Mouse (Mus musculus): ENCODE data around the gene Lrrk2.

The Lrrk2 gene

DNA sequence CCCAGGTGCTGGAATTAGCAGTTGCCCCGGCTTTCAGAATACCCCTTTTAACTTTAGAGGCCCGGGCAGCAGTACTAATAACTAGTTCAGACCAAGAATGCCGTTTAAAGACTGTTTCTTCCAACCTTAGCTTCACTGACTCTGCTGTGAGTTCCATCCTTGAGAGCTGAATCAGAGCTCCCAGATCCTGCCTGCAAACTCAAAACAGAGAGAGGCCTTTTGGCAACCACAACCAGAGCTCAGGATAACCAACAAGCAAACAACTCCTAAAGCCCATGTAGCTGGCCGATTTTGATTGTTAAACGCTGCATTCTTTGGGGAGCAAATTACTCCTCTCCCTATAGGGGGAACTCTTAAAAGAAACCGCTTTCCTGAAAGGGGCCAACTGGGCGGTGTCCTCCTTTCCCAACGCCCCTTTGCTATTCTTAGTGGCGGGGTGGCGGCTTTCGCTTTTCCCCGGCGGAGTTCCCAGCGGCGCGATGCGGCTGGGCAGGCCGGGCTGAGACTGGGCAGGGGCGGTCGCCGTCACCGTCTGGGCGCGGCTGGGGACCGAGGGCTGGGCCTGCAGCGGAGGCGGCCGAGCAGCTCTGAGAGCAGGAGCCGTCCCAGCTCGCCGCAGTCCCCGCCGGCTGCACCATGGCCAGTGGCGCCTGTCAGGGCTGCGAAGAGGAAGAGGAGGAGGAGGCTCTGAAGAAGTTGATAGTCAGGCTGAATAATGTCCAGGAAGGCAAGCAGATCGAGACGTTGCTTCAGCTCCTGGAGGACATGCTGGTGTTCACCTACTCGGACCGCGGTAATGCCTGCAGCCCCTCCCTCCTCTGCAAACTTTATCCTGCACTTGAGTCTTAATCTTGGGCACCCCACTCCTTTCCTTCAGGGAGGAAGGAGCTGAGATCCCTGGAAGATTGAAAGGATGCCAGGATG, at the start of gene Lrrk2:
TSS of gene Lrrk2 (plus strand) at position 531 of the 924 bp plus-strand sequence.
- DNase-seq (ENCODE audit: low spot score): peak; percentile 74

DNA sequence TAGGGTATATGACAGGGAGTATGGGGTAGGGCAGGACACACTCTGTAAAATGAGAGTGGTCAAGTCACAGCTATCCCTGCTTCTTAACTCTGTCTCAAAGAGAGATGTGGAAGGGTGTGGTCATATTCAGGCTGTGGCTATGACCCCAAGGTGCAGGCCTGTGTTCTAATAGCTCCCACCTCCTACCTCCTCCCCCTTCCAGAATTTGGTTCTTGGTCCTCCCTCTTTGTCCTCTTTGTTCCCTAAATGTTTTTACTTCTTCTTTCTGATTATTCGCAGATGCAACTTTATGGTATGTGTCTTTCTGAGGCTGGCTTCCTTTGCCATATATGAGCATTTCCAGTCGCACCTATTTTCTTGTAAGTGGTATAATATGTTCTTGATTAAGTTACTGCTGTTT, 48.5 kb upstream of the Lrrk2 start:
- DNase-seq (ENCODE audit: low spot score): no peak

DNA sequence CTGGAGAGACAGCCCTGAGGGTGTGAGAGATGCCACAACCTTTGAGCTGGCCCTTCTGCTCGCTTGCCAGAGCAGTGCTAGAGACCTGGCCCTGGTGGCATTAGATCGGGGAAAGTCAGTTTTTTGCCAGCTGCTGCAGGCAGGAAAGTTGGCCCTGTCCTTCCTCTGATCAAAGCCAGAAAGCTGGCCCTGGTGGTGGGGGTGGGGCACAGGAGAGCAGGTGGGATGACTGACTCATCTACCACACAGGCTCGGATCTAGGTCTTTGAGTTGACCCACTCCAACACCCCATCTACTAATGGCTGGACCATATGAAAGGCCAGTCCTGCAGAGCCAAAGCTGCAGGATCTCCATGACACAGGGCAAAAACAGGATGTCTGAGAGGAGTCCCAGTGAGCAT, 43.8 kb upstream of the Lrrk2 start:
- DNase-seq (ENCODE audit: low spot score): no peak

DNA sequence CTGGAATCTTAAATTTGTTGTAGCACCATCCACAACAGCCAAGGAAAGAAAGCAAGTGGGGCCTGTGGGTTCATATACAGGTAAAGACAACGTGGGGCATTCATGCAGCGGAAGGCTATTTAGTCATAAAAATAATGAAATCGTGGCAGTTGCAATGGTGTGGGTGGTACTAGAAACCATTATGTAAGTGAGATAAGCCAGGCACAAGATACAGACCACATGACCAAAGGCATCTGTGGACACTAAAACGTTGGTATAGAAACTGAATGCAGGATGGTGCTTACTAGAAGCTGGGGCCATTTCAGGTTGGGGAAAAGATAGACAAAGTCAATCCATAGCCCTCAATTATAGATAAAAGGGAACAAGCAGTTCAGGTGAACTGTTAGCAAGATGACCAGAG, 40.5 kb upstream of the Lrrk2 start:
- DNase-seq (ENCODE audit: low spot score): no peak

DNA sequence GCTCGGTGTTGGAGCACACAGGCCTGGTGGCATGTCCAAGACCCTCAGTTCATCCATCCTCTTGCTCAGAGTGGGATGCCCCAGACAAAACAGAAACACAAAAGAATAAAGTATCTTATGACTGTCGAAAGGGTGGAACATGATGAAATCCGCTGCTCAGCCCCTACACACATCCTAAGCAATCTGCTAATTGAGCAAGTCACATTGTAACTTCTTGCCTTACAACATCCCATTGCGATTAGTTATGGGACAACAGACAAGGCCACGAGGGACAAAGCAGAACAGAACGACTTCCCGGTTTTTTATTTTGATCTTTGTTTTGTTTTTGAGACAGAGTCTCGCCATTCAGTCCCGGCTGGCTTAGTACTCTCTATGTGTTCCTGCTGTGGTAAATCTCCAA, 39.9 kb upstream of the Lrrk2 start:
- DNase-seq (ENCODE audit: low spot score): no peak

DNA sequence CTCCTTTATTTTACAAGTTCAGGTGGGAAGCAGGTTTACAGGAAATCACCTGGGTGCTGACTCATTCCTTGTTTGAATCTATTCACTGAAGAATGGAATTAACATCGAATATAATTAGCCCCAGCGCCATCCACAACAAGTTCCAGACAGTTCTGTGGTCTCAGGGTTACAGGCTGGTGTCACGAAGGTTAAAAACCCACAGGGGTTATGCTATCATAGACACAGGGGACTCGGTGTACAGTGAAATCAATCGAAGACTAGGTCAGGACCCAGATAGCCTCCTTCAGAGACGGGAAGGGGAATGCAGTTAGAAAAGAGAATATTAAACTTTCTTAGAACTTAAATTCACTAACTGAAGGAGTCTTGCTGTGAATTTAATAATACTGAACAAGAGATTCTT, 39.2 kb upstream of the Lrrk2 start:
- DNase-seq (ENCODE audit: low spot score): no peak

DNA sequence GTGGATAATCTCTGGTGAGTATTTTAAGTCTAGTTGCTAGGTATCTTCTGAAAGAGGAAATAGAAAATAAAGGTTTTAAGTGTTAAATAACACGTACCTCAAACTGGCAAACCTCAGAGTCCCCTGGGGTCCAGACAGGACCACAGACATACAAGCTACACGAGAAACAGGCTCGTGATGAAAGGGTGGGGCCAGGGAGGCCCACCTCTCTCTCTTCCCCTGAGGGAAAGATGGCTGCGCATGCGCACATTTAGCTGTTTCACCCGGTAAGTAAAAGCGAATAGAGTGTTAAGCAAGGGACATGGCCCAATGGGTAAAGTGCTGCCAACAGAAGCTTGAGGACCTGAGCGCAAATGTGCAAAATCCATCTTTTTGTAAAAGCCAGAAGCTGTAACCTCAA, 38.7 kb upstream of the Lrrk2 start:
- DNase-seq (ENCODE audit: low spot score): no peak

DNA sequence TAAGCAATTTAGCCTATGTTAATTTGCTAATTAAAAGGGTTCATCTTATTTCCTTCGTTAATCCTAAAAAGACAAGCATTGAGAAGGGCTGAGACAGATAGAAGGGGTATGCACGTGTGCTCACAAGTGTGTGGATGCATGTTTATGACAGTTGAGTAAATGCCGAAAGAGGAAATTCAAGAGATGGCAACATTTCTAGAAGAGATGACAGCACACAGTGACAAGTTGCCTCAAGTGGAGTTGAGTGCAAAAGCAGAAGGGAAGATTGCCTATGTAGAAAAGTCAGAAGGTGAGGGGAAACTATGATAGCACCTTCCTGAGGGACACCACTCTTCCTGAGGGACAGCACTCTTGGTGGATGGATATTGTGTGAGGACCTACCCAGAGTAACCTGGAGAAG, 31.3 kb upstream of the Lrrk2 start:
- DNase-seq (ENCODE audit: low spot score): no peak

DNA sequence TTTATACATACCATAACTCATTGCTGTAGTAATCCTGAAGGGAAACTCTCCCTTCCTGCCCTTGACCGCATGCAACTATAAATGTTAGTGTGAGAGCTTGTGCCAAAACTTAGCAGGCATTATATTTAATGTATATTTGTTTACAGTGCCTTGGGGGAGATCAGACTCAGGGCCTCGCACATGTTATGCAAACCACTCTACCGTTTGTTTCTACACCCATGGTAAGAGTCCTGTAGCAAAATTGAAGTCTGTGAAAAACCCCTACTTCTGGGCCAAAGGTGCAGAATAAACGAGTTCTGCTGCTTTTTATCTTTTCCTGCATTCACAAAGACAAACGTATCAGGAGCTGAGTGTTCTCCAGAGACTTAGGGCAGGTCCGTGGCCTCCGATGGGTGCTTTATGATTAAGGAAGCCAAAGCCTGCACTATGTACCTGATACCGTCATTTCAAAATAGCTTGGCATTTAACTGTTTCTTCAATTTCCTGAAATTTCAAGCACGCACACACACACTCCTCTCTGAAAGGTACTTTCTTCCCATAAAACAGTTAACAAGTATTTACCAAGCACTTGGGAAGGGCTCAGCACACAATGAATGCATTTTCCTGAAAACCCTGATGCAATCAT, 30.2 kb upstream of the Lrrk2 start:
- DNase-seq (ENCODE audit: low spot score): no peak

DNA sequence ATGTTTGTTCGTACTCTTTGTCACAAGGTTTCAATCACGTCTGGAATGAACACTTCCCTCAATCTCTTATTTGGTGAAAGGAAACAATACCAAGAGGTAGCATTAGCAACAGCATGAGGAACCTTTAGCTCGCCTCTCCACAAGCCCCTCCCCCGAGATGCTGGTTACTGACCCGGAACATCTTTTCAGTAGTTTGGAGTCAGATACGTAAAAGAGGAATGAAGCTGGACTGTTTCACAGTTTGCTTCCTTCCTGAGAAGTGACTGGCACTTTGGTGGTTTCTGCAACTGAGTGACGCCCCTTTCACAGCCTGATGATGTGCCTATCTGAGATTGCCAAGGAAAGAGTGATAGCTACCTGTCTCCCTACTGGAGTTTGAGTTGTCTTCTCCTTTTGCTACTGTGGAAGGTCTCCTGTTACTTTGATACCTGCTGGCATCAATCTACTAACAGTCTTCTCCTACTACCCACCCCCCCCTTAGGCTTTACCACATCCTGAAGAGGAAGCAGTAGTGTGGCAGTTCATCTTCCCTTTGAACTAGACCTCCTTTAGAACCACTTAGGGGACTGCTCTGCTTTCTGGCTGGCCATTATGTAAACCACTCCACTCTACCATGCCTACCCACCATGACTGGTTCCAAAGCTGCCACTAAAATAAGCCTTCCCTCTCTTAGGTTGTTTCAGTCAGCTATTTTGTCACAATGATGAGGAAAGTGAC, 29.2 kb upstream of the Lrrk2 start:
- no peak for DNase-seq (ENCODE audit: low spot score)

DNA sequence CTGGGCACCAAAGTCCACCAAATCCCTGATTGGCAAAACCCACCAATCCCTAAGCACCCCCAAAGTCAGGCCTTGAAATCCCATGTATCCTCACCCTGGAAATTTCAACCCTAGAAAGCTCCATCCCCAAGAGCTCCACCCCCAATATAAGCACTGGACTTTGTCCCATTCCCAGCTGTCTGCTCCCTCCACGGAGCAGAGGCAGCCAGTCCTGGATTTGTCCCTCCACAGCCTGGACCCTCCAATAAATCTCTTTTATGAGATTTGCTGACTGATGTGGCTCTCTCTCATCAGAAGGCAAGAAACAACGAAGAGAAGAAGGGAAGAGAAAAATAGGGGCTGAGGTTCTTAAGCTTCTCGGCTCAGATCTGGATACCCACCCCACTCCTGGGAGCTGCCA, 22.7 kb upstream of the Lrrk2 start:
- no peak for DNase-seq (ENCODE audit: low spot score)

DNA sequence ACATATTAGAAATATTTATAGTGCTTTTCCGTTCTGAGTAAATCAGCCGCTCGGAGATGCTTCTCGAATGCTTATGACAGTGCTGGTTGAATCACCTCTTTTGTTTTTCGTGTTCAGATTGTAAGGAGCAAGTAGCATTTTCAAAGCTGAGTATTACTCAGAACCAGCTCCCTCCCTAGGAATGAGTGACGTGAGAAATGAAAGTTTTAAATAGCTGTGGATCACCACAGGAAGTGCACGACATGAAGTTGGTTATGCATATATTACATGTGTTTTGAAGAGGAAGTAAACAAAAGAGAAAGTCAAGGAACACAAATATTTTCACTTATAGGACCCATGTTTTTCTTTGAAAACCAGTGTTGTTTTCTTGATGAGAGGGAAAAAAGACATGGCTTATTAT, 21.5 kb upstream of the Lrrk2 start:
- DNase-seq (ENCODE audit: low spot score): no peak

DNA sequence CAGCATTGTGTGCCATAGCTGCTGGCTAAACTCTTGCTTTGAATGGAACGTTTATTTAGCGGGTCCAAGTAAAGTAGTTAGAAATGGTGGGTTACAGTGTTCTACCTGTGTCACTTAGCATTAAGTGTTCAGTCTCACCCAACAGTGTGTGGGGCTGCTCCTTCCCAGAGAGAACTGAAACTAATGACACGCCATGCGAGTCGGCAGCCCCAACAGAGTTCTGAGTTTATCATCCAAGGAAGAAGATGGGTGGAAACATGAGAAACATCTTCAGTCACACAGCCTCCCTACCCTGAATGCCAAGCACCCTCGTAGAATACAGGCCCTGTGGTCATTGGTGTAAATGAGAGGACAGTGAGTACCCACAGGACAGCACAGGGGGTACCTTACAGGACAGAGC, 14.7 kb upstream of the Lrrk2 start:
- no peak for DNase-seq (ENCODE audit: low spot score)

DNA sequence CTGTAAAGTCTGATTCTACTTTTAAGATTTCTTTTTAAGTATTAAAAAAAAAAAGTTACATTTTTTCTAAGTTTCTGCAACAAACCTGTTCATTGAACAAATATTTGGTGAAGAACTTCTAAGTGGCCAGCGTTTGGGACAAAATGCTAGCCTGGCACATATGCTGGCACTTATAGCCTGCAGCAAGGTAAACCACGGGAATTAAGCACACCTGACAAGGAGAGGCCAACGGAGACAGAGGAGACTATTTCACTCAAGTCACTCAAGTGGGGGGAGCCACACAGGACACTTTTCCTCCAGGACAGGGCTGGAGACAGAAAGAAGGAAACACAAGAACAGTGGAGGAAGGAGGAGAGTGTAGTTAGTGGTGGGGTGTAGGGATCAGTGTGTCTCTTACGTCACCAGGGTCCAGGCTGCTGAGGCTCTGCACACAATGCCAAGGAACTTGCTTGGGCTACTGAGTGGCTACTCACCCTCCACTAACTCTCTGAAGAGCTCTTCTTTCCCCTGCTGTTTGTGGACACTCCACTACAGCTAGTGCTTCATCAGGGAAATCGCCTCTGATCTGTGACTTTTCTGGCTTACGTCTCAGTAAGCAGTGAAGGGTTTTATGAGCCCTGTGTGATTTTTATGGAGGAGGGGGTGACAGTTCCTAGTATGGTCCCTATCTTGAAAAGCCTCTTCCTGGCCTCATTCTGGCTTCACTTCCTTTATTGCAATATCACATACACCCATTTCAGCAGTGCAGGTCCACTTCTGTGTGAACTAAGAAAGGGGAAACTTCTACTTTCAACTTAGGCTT, 12.5 kb upstream of the Lrrk2 start:
- no peak for DNase-seq (ENCODE audit: low spot score)

DNA sequence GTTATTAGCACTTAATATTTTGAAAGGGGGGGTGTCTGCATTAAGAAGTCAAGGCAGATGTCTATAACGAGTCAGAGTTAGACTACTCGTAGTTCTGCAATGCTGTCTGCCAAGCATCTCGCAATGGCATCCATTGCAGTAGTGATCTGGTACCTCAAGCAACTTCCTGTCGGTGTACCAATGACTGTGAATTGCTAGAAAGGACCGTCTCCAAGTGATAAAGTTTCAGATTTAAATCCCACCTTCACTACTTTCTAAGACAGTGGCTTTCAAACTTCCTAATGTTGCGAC, 12.0 kb upstream of the Lrrk2 start:
- no peak for DNase-seq (ENCODE audit: low spot score)

DNA sequence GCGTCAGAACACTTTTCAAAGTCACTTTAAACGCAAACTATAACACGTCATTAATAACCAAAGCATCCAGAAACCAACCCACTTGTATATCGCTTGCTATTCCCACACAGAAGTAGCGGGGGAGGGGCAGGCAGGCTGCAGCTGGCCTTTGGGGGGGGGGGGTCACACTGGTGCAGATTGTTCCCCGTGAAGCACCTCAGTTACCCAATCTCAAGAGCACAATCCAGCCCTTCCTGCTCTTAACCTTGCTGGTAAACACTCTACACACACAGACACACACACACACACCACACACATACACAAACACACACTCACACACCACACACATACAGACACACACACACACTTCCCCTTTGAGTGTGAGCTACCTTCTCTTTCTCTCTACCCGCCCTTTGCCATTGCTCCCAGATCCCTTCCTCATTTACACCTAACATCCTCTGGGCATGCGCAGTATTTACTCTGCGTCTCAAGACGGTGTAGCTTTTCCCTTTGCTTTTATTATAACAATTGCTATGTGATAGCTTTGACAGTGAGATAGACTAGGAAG, 8.3 kb upstream of the Lrrk2 start:
- no peak for DNase-seq (ENCODE audit: low spot score)

DNA sequence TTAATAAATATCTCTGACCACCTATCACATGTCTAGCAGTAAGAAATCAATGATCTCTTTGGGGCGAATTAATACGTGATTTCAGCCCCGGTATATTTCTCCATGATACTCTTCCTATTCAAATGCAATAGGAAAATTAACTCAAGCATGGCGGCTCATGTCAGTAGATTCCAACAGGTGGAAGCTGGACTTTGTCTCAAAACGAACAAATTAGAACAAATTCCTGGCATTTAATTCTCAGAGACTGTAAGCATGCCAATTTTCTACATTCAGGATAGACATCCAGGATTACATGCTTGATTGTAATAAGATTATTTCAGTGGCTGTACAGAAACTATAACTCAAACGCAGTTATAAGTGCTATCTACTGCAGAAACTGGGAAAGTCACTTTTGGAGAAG, 7.4 kb upstream of the Lrrk2 start:
- DNase-seq (ENCODE audit: low spot score): no peak

DNA sequence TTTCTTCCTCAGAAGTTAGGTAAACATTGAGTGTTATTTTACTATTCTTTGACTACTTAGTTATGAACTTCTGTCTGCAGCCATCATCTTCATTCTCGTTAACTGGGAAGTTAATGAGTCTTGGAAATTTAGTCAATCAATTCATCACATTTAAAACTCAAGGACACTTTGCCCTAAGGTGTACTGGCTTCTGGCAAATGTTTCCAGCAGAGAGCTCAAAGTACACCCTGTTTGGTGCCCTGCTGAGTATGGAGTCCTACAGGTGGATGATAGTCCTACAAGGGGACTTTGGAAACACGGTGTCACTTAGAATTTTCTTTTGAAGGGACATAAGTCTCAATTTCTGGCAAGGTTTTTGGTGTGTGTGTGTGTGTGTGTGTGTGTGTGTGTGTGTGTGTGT, 1.8 kb upstream of the Lrrk2 start:
- DNase-seq (ENCODE audit: low spot score): no peak

DNA sequence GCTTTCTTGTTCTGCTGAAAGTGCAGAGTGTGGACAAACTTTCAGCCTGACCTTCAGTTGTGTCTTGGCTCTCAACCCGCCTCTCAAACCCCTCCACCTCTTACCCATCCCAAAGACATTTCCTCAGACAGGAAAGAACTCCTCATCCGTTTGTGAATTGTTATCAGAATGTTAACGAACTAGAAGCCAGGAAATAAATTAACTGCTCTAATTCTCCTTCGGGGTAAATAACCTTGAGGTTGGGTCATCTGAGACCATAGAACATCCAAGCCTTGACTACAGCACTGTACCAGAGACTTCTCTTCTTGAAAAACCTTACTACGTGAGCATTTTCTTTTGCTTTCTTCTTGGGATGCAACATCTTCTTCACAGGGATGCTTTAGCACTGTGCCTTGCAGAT, 988 bp upstream of the Lrrk2 start:
- DNase-seq (ENCODE audit: low spot score): no peak

DNA sequence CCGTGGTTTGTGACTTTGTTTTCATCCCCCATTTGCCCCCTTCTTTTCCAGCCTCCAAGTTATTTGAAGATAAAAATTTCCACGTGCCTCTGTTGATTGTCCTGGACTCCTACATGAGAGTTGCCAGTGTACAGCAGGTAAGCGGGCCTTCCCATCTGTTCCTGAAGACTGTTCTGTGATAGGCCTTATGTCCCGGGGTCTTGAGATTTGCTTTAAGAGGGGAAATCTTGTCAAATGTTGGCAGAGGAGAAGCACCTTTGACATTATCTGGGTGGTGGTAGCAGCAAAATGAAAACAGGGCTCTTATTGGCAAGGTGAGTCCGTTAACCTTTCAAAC, 562 bp downstream of the Lrrk2 start:
- no peak for DNase-seq (ENCODE audit: low spot score)

DNA sequence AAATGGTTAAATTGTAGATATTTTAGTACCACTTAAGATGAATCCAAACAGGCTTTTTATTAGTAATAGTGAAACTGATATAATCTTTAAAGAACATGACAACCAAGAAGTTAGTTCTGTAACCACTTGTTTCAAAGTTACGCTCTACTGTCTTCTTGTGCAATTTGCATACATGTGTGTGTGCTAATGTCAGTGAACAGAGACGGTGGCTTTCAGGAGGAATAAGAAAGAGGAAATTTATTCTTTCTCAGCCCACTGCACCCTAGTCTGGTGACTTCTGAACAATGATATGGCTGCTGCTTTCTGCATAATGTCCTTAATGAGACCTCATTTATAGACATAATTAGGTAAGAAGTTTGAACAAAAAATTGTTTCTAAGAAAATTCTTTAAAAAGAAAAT, 7.1 kb downstream of the Lrrk2 start:
- DNase-seq (ENCODE audit: low spot score): no peak

DNA sequence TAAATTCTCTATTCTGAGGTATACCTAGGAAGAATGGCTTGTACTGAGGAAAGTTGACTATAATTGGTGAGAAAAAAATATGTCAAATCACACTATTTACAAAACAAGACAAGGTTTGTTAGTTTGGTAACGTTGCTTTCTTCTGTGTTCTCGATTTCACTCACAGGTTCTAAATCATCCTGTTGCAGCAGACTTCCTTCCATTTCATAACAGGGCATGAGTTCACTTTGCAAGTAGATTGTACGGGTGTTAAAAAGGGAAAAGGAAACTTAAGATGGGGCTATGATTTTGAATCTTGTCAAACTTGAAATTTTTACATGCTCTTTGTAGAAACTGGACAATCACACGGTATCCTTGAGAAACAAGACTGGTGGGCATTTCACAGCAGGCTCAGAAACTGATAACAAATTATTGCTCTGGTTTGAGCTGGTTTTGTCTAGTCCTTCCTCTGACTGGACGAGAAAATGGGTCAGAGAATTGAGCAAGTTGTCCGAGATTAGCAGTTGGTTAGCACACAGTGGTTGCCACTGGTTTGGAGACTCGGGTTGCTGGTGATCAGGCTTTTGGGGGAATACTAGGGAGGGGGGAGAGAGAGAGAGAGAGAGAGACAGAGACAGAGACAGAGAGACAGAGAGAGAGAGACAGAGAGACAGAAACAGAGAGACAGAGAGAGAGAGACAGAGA, 13.0 kb downstream of the Lrrk2 start:
- DNase-seq (ENCODE audit: low spot score): no peak
